Mouse (Mus musculus) right cerebral cortex, adult 2 months (tissue): ENCODE data around the gene Stk11.

ENCODE experiments used
- DNase-seq, 2 experiments: peaks; one replicate each; pipeline ENCODE4 v3.0.0; 2021 to 2022; ENCODE audit warnings: low spot score in 2 of 2

Stk11 gene

DNA sequence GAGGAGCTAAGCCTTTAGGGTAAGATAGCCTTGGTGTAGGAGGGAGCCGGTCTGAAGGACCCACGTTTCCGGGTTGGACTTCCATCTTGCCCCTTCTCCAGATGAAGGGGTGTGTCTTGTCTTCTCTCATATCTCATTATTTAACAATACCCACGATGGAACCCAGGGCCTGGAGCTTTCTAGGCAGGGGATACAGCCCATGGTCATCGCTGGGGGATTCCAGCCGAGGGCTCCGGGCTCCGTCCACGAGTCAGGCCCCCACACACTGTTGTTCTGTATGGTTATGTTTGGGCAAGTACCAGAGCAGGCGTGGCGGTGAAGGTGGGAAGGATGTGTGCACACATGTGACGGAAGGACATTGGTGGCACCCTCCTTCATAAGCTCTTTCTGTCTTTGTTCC, 28.6 kb downstream of the Stk11 start:
- DNase-seq = no peak

DNA sequence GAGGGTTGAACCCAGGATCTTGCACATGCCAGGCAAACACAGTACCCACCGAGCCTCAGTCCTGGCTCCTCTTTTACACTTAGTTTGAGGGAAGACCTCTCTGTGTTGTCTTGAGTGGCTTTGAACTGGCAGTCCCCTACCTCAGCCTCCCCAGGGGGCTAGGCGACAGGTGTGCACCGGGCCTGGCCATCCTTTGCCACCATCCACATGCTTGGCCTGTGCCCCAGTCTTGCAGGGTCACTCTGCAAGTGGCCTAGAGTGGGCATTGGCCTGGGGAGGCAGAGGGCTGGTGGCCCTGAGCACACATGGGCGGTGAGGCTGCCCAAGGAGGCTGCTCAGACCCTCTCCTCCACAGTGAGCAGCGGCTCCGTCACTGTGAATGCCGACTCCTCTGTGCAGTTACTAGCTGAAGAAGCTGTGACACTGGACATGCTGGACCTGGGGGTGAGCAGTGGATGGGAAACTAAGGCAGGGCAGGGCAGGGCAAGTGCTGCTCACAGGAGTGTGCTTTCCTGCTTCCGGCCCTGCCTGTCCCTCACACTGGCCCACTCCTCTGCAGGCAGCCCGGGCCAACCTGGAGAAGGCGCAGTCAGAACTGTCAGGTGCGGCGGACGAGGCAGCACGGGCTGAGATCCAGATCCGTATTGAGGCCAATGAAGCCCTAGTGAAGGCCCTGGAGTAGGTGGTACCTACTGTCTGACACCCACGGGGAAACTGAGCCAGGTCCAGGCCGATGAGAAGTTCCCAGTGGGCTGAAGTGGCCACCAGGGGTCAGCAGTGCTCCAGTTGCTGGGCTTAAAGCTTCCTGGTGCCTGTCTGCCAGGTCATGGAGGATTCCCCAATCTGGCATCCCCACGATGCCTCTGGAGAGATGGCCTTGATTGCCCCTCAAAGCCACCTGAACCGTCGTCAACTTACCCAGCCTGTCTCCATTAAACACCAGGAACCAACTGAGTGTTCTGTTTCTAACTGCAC, 29.5 kb downstream of the Stk11 start:
- DNase-seq = peak; percentile 78 to 80

DNA sequence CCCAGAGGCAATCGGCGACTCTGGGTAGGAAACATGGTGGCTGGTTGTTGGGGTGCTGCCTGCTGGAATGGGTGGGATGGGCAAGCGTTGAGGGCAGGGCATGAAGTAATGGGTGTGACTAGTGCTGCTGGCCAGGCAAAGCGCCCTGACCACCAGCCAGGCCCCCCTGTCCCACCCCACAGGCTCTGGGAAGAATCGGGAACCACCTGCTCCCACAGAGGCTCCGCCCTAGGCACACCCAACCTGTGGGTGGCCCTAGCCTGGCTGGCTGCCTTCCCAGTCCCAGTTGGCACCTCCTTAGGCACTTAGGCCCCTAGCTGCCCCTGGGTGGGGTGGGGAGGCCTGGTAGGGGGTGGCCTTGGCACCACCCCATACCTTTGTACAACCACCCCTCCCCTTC, 30.3 kb downstream of the Stk11 start:
- peak in 1 of 2 experiments; percentile 31 for DNase-seq

DNA sequence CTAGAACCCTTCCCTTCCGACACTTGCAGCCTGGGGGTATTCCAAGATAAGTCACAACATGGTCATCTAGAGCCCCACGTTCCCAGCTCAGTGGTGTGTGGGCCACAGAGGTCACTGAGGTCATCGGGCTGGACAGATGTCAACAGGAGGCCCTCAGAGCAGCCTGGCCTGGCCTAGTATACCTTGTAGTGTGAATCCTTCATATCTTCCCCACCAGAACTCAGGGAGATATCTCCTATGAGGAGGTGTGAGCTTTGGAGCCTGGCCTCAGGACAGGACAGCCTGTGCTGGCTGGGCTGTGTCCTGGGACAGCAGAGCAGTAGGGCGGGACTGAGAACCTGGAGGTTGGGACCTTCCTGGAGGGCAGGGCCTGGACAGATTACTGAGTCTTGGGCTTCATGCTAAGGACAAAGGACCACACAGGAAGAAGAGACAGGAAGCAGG, 31.0 kb downstream of the Stk11 start:
- DNase-seq = no peak

DNA sequence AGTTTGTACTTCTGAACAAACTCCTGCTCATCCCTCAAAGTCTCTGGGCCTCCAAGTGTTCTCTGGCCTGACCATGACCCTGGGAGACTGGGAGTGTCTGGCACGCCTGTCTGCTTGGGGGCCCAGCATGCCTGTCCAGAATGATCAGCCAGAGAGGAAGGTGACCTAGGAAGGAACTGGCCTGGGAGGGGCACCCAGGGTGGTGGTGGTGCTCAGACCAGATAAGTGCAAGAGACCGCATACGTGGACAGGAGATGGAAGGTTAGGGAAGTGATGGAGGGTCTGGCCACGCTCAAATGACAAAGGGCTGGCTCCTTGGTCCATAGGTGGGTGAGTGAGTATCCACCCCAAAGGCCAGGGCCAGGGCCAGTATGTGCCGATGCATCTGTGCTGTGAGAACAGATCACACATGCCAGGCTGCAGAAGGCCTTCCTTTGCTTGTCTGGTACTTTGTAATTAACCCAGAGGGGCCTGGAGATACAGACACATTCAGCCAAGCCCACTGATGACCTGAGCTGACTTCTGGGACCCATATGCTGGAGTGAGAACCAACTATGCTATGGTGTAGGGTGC, 31.6 kb downstream of the Stk11 start:
- DNase-seq = no peak

DNA sequence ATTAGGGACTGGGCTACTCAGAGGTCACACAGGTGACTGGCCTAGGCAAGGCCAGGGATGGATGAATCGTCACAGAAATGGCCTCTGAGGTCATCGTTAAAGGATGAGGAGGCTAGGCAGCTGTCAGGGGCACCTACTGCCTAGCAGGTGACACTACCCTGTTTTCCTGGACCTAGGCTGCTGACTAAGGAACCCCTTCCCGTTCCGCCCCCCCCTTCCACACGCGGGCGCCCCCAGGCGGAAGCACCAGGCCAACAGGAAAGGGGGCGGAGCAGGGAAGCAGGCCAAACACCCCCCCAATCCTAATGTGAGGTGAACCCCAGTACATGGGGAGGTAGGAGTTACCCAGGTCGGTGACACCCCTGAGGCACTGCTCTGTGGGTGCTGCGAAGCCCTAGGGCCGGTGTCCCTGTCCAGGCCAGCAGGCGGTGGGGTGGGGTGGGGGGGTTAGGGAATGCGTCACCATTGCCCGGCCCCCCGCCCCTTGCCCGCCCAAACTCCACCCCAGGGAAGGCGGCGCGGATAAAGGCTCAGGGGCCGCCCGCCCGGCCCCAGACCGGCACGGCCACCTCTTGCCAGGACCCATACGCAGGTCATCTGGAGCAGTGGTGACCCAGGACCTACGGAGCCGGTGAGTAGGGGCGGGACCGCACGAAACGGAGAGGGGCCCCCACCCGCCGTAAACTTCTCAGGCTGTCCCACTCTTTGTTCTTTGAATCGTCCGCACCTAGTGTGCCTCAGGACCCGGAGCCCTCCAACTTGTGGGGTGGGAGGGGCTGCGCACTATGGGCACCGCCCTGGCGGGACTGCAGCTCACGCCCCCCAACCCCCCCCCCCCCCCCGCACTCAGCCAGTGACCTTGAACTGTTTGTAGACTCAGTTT, 32.4 kb downstream of the Stk11 start, which contains the start of gene Midn:
Gene Midn (plus strand): TSS at position 554 of the 883 bp plus-strand sequence.
- peak; percentile 66 to 74 for DNase-seq

DNA sequence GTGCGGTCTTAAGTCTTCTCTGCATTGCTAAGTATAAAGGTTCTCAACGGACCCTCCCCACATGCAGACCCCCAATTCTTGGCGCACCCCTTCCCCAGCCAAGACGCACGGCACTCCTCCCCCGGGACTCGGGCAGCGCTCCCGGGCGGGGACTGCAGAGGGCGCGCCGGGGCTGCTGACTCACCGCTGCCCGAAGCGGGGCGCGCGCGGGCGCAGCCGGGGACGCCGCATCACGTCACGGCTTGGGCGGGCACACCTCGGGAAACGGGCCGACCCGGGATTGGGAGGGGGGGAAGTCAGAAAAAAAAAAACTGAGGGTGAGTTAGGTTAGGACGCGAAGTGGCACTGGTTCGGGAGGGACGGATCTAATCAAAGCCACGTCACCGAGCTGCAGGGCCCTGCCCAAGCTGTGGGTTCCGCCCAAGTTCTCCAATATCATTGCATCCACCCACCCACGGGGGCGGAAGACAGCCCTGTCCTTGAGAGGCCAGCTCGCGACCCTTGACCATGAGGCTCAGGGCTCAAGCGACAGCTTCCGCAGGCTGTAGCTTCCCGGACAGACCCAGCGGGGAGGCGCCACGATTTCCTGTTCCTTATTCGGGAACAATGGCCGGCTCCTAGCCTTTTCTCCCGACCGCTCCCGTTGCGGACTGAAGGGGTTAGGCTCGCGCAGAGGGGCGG, 33.1 kb downstream of the Stk11 start:
- peak; percentile 90 to 91 for DNase-seq

DNA sequence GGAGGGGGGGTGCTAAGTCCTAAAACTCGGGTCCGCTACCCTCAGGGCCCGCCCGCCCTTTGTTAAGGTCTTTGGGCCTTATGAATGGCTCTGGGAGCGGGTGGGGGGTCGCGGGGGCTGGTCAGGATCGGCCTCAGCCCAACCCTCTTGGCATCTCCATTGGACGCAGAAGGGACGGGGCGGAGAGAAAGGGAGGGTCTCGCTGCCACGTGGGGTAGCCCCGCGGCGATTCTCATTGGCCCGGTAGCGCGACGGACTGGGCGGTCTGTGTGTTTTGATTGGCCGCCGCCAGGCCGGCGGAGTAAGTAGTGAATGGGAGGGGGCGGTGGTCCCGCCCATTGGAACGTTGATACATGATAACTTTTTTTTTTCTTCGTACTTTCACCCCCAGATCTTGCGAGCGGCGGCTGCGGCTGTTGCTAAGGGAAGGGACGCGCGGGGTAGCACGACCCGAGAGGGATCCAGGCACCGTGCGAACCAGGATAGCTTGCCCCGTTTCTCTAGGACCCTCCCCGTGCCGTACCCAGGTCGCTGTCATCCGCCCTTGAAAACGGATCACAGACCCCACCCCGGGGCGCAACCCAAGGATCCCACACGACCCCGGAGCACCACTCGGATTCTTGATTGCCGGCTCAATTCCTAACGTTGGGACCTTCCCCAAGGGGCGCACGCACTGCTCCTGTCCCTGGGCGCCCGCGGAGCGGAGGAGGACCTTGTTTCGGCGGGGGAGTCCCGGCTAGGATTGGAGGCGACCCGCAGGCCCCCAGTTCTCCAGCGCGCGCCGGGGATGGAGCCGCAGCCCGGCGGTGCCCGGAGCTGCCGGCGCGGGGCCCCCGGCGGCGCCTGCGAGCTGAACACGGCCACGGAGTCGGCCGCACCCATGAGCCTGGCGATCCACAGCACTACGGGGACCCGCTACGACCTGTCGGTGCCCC, 34.0 kb downstream of the Stk11 start:
- peak; percentile 97 to 98 for DNase-seq

DNA sequence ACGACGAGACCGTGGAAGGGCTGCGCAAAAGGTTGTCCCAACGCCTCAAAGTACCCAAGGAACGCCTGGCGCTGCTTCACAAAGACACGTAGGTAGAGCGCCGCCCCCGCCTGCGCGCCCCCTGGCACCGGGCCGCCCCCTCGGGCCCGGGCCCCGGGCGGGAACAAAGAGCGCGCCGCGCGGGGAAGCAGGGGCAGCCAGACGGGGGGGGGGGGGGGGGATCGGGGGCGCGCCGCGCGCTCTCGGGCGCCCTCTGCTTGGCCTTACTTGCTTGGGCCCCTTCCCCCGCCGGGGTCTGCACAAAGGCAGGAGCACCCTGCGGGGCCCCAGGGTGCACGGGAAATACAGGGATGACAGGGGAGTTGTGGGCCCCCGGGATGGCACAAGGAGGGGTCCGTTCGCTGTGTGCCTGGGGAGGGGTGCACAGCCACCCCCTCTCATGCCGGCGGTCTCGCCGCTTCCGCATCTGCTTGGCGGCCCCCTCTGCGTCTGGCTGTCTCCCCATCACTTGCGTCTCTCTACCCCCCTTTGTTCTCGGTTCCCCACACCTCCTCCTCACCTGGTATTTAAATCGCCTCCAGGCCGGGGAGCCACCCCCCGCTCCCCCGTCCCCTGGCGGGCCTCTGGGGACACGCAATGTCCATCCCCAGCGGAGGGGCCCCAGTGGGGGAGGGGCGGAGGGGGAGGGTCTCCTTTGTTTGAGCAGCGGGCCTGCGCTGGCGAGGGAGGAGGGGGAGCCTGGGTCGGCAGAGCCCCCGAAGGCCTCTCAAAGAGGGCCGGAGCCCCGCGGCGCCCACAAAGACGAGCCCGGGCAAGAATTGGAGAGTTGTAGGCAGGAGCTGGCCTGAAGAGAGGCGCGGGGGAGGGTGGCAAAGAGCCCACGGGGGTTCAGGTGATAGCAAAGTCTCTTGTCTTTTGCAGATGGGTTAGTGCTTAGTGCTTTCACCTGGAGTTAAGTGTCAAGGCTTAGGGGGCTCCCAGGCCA, 34.9 kb downstream of the Stk11 start:
- DNase-seq = peak; percentile 38 to 43

DNA sequence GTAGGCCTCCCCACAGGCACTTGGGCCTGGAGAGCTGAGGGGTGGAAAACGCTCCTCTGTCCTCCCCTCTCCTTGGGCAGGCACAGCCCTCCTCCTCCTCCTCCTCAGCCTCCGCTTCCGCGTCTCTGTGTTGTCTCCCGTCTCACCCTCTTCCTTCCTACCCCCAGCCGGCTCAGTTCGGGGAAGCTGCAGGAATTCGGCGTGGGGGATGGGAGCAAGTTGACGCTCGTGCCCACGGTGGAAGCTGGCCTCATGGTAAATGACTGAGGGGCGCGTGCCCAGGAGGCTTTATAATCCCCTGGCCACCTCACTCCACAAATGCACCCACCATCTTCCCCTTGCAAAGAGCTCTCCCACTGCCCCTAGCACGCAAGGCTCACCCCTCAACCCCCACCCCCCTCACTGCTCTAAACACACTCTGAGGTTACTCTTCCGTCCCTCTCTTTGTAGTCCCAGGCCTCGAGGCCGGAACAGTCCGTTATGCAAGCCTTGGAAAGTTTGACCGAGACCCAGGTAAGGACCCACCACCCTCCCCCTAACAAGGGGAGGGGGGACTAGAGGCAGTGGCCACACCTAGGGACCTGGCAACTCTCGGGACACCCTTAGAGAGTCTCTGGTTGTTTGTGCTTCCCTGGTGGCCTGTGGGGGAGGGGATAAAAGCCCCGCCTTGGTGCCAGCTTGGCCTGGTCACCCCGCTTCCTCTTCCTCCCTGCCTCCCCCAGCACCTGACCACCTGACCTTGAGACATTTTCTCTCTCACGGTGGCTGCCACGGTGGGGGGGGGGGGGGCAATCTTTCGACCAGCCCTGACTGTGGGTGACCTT, 35.8 kb downstream of the Stk11 start:
- peak in 1 of 2 experiments; percentile 74 for DNase-seq

DNA sequence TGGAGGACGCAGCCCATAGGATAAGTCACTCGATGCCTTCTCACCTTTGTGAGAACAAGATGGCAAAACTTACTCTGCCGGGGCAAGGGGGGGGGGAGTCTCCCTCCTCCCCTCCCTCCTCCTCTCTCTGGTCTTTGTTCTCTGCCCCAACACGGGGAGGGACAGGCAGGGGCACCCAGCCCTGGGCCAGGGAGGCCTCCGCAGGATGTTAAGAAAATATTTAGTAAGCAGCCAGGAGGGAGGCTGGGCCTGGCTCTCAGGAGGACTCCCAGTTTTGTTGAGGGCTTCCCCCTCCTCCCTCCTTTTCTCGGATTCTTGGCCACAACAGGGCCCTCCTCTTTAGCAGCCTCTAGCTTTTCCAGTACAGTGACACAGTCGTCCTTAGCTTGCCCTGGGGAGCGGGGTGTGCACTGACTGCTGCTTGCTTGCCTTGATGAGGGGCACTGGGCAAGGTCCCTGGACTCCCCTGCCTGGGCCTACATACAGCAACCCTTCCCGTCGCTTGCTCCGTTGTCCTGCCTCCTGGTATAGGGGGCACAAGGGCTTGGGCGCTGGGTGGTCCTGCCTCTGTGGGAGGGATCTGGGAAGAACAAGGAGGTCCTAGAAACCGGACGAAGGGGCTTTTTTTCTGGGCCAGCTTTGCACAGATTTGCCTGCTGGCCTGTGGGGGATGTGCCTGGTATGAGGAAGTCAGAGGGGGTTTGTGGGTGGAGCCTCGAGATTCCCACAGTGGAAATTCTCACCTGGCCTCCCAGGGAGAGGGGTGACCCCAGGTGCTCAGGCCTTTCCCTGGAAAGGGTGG, 36.7 kb downstream of the Stk11 start:
- no peak for DNase-seq

DNA sequence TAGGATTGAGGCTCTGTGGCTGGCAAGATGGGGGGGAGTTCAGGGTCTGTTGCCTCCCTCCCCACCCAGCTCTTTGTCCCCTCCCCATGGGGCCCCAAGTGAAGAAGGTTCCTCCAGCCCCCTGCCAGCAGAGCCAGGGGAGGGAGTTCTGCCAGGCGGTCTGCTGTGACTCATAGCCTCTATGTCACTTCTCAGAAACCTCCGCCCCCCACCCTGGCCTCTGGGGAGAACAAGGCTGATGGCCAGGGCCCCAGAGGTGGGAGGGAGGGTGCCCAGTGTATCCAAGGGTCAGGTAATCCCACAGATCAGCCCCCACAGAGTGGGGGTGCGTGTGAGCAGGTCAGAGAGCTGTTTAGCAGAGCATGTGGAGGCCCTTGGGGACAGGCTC, 37.3 kb downstream of the Stk11 start:
- DNase-seq = peak; percentile 26 to 27

DNA sequence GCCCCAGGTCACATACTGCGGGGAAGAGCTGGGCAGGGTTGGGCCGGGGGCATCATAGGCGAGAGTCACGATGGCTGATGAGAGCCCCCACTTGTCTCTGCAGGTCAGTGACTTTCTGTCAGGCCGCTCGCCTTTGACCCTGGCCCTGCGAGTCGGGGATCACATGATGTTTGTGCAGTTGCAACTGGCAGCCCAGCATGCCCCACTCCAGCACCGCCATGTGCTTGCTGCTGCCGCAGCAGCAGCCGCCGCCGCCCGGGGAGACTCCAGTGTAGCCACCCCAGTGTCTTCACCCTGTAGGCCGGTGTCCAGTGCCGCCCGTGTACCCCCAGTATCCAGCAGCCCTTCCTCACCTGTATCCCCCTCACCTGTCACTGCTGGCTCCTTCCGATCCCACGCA, 38.1 kb downstream of the Stk11 start:
- DNase-seq = no peak

DNA sequence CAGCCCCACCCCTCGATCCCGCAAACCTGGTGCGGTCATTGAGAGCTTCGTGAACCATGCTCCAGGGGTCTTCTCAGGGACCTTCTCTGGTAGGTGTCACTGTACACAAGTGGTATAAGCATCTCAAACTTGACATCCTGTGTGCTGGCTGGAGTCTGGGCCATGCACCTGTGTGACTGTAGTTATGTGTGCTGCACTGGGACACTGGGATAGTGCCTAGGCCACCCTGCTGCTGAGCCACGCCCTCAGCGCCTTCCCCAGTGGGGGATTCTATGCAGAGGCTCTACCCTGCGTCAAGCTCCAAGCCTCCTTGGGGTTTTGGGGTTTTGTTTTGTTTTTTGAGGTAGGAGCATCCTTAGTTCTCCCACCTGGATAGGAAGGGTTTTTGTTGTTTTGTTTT, 38.8 kb downstream of the Stk11 start:
- DNase-seq = no peak

DNA sequence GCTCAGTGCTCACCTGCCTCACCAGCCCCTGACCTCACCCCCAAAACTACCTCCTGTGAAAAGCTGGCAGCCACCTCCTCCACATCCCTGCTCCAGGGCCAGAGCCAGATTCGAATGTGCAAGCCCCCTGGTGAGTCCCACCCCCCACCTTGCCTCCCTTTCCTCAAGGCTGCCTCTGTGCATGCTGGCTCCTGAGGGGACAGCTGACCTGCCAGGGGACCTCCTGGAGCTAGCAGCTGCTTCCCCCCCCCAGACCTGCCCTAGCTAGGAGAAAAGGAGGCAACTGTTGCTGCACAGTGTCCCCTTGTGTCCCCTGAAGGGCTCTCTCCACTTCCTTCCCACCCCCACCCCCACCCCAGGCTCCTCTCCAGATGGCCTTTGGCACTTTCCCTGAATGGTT, 39.7 kb downstream of the Stk11 start:
- DNase-seq = no peak

DNA sequence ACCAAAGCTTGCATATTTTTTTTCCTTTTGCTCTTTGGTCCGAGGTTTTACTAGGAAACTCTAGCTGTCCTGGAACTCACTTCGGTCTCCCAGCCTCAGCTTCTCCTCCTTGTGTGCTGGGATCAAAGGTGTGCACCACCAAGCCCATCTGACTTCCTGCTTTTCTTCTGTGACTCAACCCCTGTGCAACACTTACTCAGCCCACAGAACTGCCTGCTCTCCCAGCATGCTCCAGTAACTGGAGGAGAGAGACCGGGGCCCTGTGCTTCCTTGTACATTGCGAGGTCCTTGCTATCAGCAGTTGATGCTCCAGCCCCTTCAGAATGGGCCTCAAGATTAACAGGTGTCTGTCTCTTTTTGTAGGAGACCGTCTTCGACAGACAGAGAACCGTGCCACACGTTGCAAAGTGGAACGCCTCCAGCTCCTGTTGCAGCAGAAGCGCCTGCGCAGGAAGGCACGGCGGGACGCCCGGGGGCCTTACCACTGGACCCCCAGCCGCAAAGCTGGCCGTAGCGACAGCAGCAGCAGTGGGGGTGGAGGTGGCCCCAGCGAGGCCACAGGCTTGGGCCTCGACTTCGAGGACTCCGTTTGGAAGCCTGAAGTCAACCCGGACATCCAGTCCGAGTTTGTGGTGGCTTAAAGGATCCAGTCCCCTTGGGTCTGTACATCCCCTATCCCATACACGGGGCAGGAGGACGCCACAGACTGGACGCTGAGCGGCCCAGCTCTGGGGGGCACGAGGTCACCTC, 40.6 kb downstream of the Stk11 start:
- peak; percentile 37 to 48 for DNase-seq

DNA sequence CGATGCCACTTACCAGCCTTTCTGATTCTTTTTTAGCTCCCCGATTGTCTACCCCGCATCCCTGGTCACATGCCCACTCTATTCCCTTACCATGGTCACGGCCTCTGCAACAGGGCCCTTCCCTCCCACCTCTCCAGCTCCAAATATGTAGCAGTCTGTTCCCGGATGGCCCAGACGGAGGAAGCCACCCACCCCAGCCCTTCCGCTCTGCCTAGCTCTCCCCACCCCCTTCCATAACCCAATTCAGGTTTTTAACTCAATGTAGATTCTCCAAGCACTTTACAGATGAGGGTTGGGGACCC, 41.1 kb downstream of the Stk11 start:
- DNase-seq = peak; percentile 20 to 23
